Mouse (Mus musculus) hindbrain, embryonic 11.5 days (tissue): ENCODE results near the gene Snrpb2. TPM values are rescaled to one million over a fixed set of nuclear protein-coding genes. Genes with fewer than 3 reads are reported as not detected.

ENCODE experiments used
- ATAC-seq: fragments of 200-750 bp; cut with Nextera tagmentation; 2 replicates; pipeline ENCODE4 v1.8.0; 2017; ENCODE audit warnings: mild to moderate bottlenecking, moderate TSS enrichment, moderate library complexity; ENCODE audit not compliant: low FRiP score
- DNase-seq: peaks from one replicate; pipeline ENCODE4 v3.0.0-alpha.2; 2015; ENCODE audit warnings: low spot score
- H3K27ac ChIP-seq: fragments of 300-500 bp; sonication (generic); 2 replicates; pipeline ENCODE4 v1.5.1; 2014; ENCODE audit warnings: mild to moderate bottlenecking, low read depth, low read length
- H3K27me3 ChIP-seq: fragments of 300-500 bp; sonication (generic); 2 replicates; pipeline ENCODE4 v1.6.1; 2014; ENCODE audit warnings: mild to moderate bottlenecking, low read length, moderate library complexity, mixed read lengths; ENCODE audit not compliant: control insufficient read depth, insufficient read depth
- H3K36me3 ChIP-seq: fragments of 300-500 bp; sonication (generic); 2 replicates; pipeline ENCODE4 v1.6.1; 2014; ENCODE audit warnings: mild to moderate bottlenecking, low read length, moderate library complexity, mixed read lengths; ENCODE audit not compliant: control insufficient read depth, insufficient read depth
- H3K4me1 ChIP-seq: fragments of 300-500 bp; sonication (generic); replicated peaks from 2 replicates; pipeline ENCODE4 v1.6.1; 2014; ENCODE audit warnings: low read length, mixed read lengths; ENCODE audit not compliant: control insufficient read depth, insufficient read depth
- H3K4me2 ChIP-seq: fragments of 300-500 bp; sonication (generic); replicated peaks from 2 replicates; pipeline ENCODE4 v1.6.1; 2014; ENCODE audit warnings: mild to moderate bottlenecking, low read depth, low read length
- H3K4me3 ChIP-seq: fragments of 300-500 bp; sonication (generic); 2 replicates; pipeline ENCODE4 v1.5.1; 2014; ENCODE audit warnings: low read depth, low read length
- H3K9ac ChIP-seq: fragments of 300-500 bp; sonication (generic); 2 replicates; pipeline ENCODE4 v1.6.1; 2014; ENCODE audit warnings: low read depth, low read length
- H3K9me3 ChIP-seq: fragments of 300-500 bp; sonication (generic); 2 replicates; pipeline ENCODE4 v1.6.1; 2016; ENCODE audit warnings: low read length; ENCODE audit not compliant: control insufficient read depth
- WGBS: fragments of 180-500 bp; shearing (Covaris S2); extraction: QIAGEN DNeasy Blood & Tissue Kit; methylation state at CpG from one replicate; pipeline ENCODE4 v1.1.7; 2014; 5-methylcytosine and 5-hydroxymethylcytosine counted together
- polyA plus RNA-seq: library from polyadenylated mRNA; unstranded; fragments of >200 nt; fragmentation: Nextera tagmentation; extraction: Ambion mirVana; gene quantifications from 2 replicates; pipeline ENCODE4 v1.2.1, GENCODE M21; 2014

Gene Snrpb2
- polyA plus RNA-seq, 1 experiment from 2014 or later = 121 TPM

GRCm38 (mm10) chr2:143078198-143078851, 15.5 kb downstream of the Snrpb2 start, which contains the start of gene Otor:
TSS of gene Otor (plus strand) at chr2:143078473.
- DNase-seq = no peak
- 74% methylated on average over 8 of the region's 8 CpGs for WGBS
- Histone ChIP-seq H3K9ac (no peak within 1 kb of the TSS), H3K27me3 (no peaks in the 10 kb centered on the region), H3K4me3 (no peak within 1 kb of the TSS), H3K4me2 (no peak within 1 kb of the TSS), H3K36me3 (no peaks in the 10 kb centered on the region), H3K4me1 (no peaks in the 10 kb centered on the region), H3K9me3 (no peaks in the 10 kb centered on the region), H3K27ac (no peak within 1 kb of the TSS)
- no peak for ATAC-seq

- H3K27ac ChIP-seq = no peak overlapping the region
These were observed 18.9 kb downstream of the Snrpb2 start for GRCm38 (mm10) chr2:143081693-143082092.

GRCm38 (mm10) chr2:143084852-143085397, 22.1 kb downstream of the Snrpb2 start:
- no peak for DNase-seq
- no peak for ATAC-seq
- Histone ChIP-seq H3K9me3 (no peaks in the 10 kb centered on the region), H3K27ac (no peak overlapping the region), H3K9ac (no peak overlapping the region), H3K4me3 (no peak overlapping the region), H3K4me2 (no peak overlapping the region), H3K4me1 (no peaks in the 10 kb centered on the region), H3K27me3 (no peaks in the 10 kb centered on the region), H3K36me3 (no peaks in the 10 kb centered on the region)
- WGBS = 66% methylated on average over 2 of the region's 2 CpGs

More at GRCm38 (mm10) chr2:143081693-143082092, 18.9 kb downstream of the Snrpb2 start:
- H3K27me3 ChIP-seq = no peaks in the 10 kb centered on the region
- H3K36me3 ChIP-seq = no peaks in the 10 kb centered on the region
- no peak overlapping the region for H3K4me2 ChIP-seq
- no peaks in the 10 kb centered on the region for H3K4me1 ChIP-seq
- WGBS = 81% methylated on average over 3 of the region's 3 CpGs
- no peak overlapping the region for H3K4me3 ChIP-seq
- DNase-seq = no peak
- ATAC-seq = no peak
- H3K9ac ChIP-seq = no peak overlapping the region
- H3K9me3 ChIP-seq = no peaks in the 10 kb centered on the region

GRCm38 (mm10) chr2:143089866-143090265, 27.0 kb downstream of the Snrpb2 start:
- Histone ChIP-seq H3K4me2 (no peak overlapping the region), H3K9ac (no peak overlapping the region), H3K4me3 (no peak overlapping the region), H3K9me3 (no peaks in the 10 kb centered on the region), H3K4me1 (no peaks in the 10 kb centered on the region), H3K27ac (no peak overlapping the region), H3K36me3 (no peaks in the 10 kb centered on the region), H3K27me3 (no peaks in the 10 kb centered on the region)
- no peak for DNase-seq
- ATAC-seq = no peak
- WGBS = 82% methylated on average over 8 of the region's 8 CpGs

- peak; percentile 73 for ATAC-seq
- H3K27ac ChIP-seq = no peak overlapping the region
- no peaks in the 10 kb centered on the region for H3K4me1 ChIP-seq
- 38% methylated on average over 6 of the region's 6 CpGs for WGBS
- no peak overlapping the region for H3K4me2 ChIP-seq
- H3K36me3 ChIP-seq = no peaks in the 10 kb centered on the region
- no peaks in the 10 kb centered on the region for H3K9me3 ChIP-seq
- no peaks in the 10 kb centered on the region for H3K27me3 ChIP-seq
- peak; percentile 63 for DNase-seq
- H3K4me3 ChIP-seq = no peak overlapping the region
- H3K9ac ChIP-seq = no peak overlapping the region
These were observed 30.9 kb downstream of the Snrpb2 start for GRCm38 (mm10) chr2:143093726-143094125.

- WGBS = 60% methylated on average over 6 of the region's 6 CpGs
- H3K4me3 ChIP-seq = no peak overlapping the region
- H3K4me2 ChIP-seq = no peak overlapping the region
- H3K9ac ChIP-seq = no peak overlapping the region
- no peaks in the 10 kb centered on the region for H3K36me3 ChIP-seq
- no peaks in the 10 kb centered on the region for H3K4me1 ChIP-seq
- no peak overlapping the region for H3K27ac ChIP-seq
- H3K9me3 ChIP-seq = no peaks in the 10 kb centered on the region
- no peaks in the 10 kb centered on the region for H3K27me3 ChIP-seq
- no peak for DNase-seq
- no peak for ATAC-seq
These were observed 31.9 kb downstream of the Snrpb2 start for GRCm38 (mm10) chr2:143094761-143095160.

- Histone ChIP-seq H3K27me3 (no peaks in the 10 kb centered on the region), H3K4me2 (no peak overlapping the region), H3K4me1 (no peaks in the 10 kb centered on the region), H3K9ac (no peak overlapping the region), H3K36me3 (no peaks in the 10 kb centered on the region), H3K4me3 (no peak overlapping the region), H3K9me3 (no peaks in the 10 kb centered on the region), H3K27ac (no peak overlapping the region)
- WGBS = 90% methylated on average over 1 of the region's 1 CpGs
- ATAC-seq (no peak), DNase-seq (no peak)
These were observed 34.3 kb downstream of the Snrpb2 start for GRCm38 (mm10) chr2:143097170-143097569.

- ATAC-seq = peak; percentile 38; the same call in 1 of the 2 replicates
- H3K9me3 ChIP-seq = no peaks in the 10 kb centered on the region
- H3K4me2 ChIP-seq = no peak overlapping the region
- 86% methylated on average over 1 of the region's 1 CpGs for WGBS
- no peak overlapping the region for H3K9ac ChIP-seq
- peak; percentile 60 for DNase-seq
- H3K27me3 ChIP-seq = no peaks in the 10 kb centered on the region
- H3K36me3 ChIP-seq = no peaks in the 10 kb centered on the region
- no peaks in the 10 kb centered on the region for H3K4me1 ChIP-seq
- no peak overlapping the region for H3K4me3 ChIP-seq
- H3K27ac ChIP-seq = no peak overlapping the region
These were observed 51.0 kb downstream of the Snrpb2 start for GRCm38 (mm10) chr2:143113859-143114258.

GRCm38 (mm10) chr2:143114716-143115115, 51.9 kb downstream of the Snrpb2 start:
- WGBS = 79% methylated on average over 4 of the region's 4 CpGs
- Histone ChIP-seq H3K27ac (no peak overlapping the region), H3K9me3 (no peaks in the 10 kb centered on the region), H3K4me3 (no peak overlapping the region), H3K4me2 (no peak overlapping the region), H3K27me3 (no peaks in the 10 kb centered on the region), H3K4me1 (no peaks in the 10 kb centered on the region), H3K9ac (no peak overlapping the region), H3K36me3 (no peaks in the 10 kb centered on the region)
- no peak for ATAC-seq
- no peak for DNase-seq
